Mouse (Mus musculus): ENCODE results near the gene Olfr1051. TPM values are rescaled to one million over a fixed set of nuclear protein-coding genes. Genes with fewer than 3 reads are reported as not detected.
"Not testable (repeated sequence)": the region's sequence is repeated elsewhere in the genome, so short reads cannot be mapped to it uniquely, and the experiment has no call there.

Gene Olfr1051
- polyA plus RNA-seq (2016; fragmentation: Nextera tagmentation; extraction: Ambion mirVana), result not detected in 2 replicates

DNA sequence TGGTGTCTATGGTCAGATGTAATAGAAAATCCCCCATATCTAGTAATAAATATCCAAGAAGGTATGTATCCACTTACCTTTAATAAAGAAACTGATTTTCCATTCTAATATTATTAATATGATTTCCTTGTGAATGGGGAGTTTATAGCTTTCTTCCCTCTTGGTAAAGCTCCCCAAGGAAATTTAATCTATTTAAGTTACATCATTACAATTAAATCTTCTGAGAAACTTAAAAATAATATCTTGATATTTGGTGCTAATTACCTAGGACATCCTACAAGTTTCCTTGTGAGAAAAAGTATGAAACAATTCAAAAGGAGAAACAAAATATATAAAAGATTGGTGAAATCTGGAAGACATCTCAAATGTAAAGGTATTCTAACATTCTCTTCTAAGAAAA, at the start of gene Olfr1051:
Gene Olfr1051, minus strand, starts transcription at position 101 of the 400 bp plus-strand sequence.
- H3K27ac ChIP-seq; H3K4me3 ChIP-seq; H3K4me1 ChIP-seq; ATAC-seq; H3K9me3 ChIP-seq (replicated peaks); H3K27me3 ChIP-seq (replicated peaks); H3K4me2 ChIP-seq; H3K9ac ChIP-seq; H3K36me3 ChIP-seq: not testable (repeated sequence)

DNA sequence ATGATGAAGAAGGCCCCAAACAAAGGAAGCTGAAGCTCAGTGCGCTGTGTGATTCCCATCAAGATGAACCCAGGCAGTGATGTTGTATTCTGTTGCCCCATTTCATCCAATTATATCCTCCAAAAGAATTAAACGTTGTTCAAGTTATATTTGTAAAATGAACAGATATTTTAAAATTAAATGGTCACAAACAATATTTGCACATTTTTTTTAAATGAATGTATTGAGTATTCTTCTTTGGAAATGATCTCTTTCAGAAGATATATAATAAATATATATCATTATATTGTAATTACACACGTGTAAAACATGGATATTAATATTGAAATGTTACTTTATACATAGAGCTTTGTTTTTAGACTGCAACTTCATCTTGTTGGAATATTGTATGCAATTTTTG, 36.3 kb upstream of the Olfr1051 start, which contains the start of gene Olfr1053:
Gene Olfr1053, minus strand, starts transcription at position 101 of the 400 bp plus-strand sequence.
- H3K9me3 ChIP-seq (replicated peaks), result no peaks in the 10 kb centered on the region
- H3K27me3 ChIP-seq (replicated peaks), result no peaks in the 10 kb centered on the region
- H3K4me1 ChIP-seq, result no peaks in the 10 kb centered on the region
- no peak within 1 kb of the TSS for H3K4me3 ChIP-seq
- H3K4me2 ChIP-seq, result no peak within 1 kb of the TSS
- no peaks in the 10 kb centered on the region for H3K36me3 ChIP-seq
- ATAC-seq, result no peak
- 42% methylated on average over 3 of the region's 3 CpGs for WGBS (ENCODE audit: insufficient replicate concordance)
- no peak within 1 kb of the TSS for H3K9ac ChIP-seq
- H3K27ac ChIP-seq, result no peak within 1 kb of the TSS

GRCm38 (mm10) chr2:86292155-86292554, 13.3 kb upstream of the Olfr1051 start, which contains the start of gene Olfr1052:
Olfr1052 (plus strand) TSS chr2:86292455.
- Histone ChIP-seq H3K9ac (no peak within 1 kb of the TSS), H3K27me3 (replicated peaks) (no peaks in the 10 kb centered on the region), H3K9me3 (replicated peaks) (no peaks in the 10 kb centered on the region), H3K4me3 (no peak within 1 kb of the TSS), H3K4me2 (no peak within 1 kb of the TSS), H3K4me1 (no peaks in the 10 kb centered on the region), H3K36me3 (no peaks in the 10 kb centered on the region), H3K27ac (no peak within 1 kb of the TSS)
- ATAC-seq, result no peak

GRCm38 (mm10) chr2:86258228-86258627, 20.7 kb downstream of the Olfr1051 start, which contains the start of gene Olfr1049:
Olfr1049 (minus strand) TSS chr2:86258328.
- H3K4me3 ChIP-seq; ATAC-seq; H3K9ac ChIP-seq; H3K9me3 ChIP-seq (replicated peaks); H3K4me1 ChIP-seq; H3K36me3 ChIP-seq; H3K4me2 ChIP-seq; H3K27me3 ChIP-seq (replicated peaks); H3K27ac ChIP-seq: not testable (repeated sequence)

- no peak within 1 kb of the TSS for H3K9ac ChIP-seq
- H3K36me3 ChIP-seq, result no peaks in the 10 kb centered on the region
- ATAC-seq, result no peak
Observed at GRCm38 (mm10) chr2:86240189-86240588, 38.7 kb downstream of the Olfr1051 start, which contains the start of gene Olfr1048. Olfr1048 (minus strand) TSS chr2:86240289.

GRCm38 (mm10) chr2:86231301-86231700, 47.6 kb downstream of the Olfr1051 start, which contains the start of gene Olfr1047:
Olfr1047 (minus strand) TSS chr2:86231401.
- H3K4me1 ChIP-seq, result no peaks in the 10 kb centered on the region
- no peak within 1 kb of the TSS for H3K4me2 ChIP-seq
- H3K9me3 ChIP-seq (replicated peaks), result no peaks in the 10 kb centered on the region
- WGBS (ENCODE audit: insufficient replicate concordance), result 69% methylated on average over 1 of the region's 1 CpGs
- H3K4me3 ChIP-seq, result no peak within 1 kb of the TSS
- no peak within 1 kb of the TSS for H3K27ac ChIP-seq
- H3K9ac ChIP-seq, result no peak within 1 kb of the TSS
- ATAC-seq, result no peak
- no peaks in the 10 kb centered on the region for H3K36me3 ChIP-seq
- no peaks in the 10 kb centered on the region for H3K27me3 ChIP-seq (replicated peaks)

More at GRCm38 (mm10) chr2:86240189-86240588, 38.7 kb downstream of the Olfr1051 start, which contains the start of gene Olfr1048:
- Histone ChIP-seq H3K4me3 (no peak within 1 kb of the TSS), H3K27ac (no peak within 1 kb of the TSS), H3K9me3 (replicated peaks) (no peaks in the 10 kb centered on the region), H3K4me1 (no peaks in the 10 kb centered on the region), H3K27me3 (replicated peaks) (no peaks in the 10 kb centered on the region), H3K4me2 (no peak within 1 kb of the TSS)

Other genes starting within 250 kb of the Olfr1051 start
- not detected in 2 replicates for gene Olfr1034, start 233.2 kb downstream of the Olfr1051 start, polyA plus RNA-seq (2016; fragmentation: Nextera tagmentation; extraction: Ambion mirVana)
- not detected in 2 replicates for gene Olfr1036, start 205.1 kb downstream of the Olfr1051 start, polyA plus RNA-seq (2016; fragmentation: Nextera tagmentation; extraction: Ambion mirVana)
- gene Olfr1037, start 191.7 kb downstream of the Olfr1051 start, polyA plus RNA-seq (2016; fragmentation: Nextera tagmentation; extraction: Ambion mirVana), result not detected in 2 replicates
- not detected in 2 replicates for gene Olfr1039, start 143.2 kb downstream of the Olfr1051 start, polyA plus RNA-seq (2016; fragmentation: Nextera tagmentation; extraction: Ambion mirVana)
- not detected in 2 replicates for gene Olfr1040, start 132.4 kb downstream of the Olfr1051 start, polyA plus RNA-seq (2016; fragmentation: Nextera tagmentation; extraction: Ambion mirVana)
- not detected in 2 replicates for gene Olfr1042, start 117.2 kb downstream of the Olfr1051 start, polyA plus RNA-seq (2016; fragmentation: Nextera tagmentation; extraction: Ambion mirVana)
- gene Olfr1043, start 111.6 kb downstream of the Olfr1051 start, polyA plus RNA-seq (2016; fragmentation: Nextera tagmentation; extraction: Ambion mirVana), result not detected in 2 replicates
- not detected in 2 replicates for gene Olfr1044, start 101.3 kb downstream of the Olfr1051 start, polyA plus RNA-seq (2016; fragmentation: Nextera tagmentation; extraction: Ambion mirVana)
- gene Olfr52, start 93.4 kb downstream of the Olfr1051 start, polyA plus RNA-seq (2016; fragmentation: Nextera tagmentation; extraction: Ambion mirVana), result not detected in 2 replicates
- not detected in 2 replicates for gene Olfr1045, start 76.1 kb downstream of the Olfr1051 start, polyA plus RNA-seq (2016; fragmentation: Nextera tagmentation; extraction: Ambion mirVana)
- not detected in 2 replicates for gene Olfr1046, start 59.8 kb downstream of the Olfr1051 start, polyA plus RNA-seq (2016; fragmentation: Nextera tagmentation; extraction: Ambion mirVana)
- gene Olfr1047, start 47.7 kb downstream of the Olfr1051 start, polyA plus RNA-seq (2016; fragmentation: Nextera tagmentation; extraction: Ambion mirVana), result not detected in 2 replicates
- gene Olfr1048, start 38.8 kb downstream of the Olfr1051 start, polyA plus RNA-seq (2016; fragmentation: Nextera tagmentation; extraction: Ambion mirVana), result not detected in 2 replicates
- gene Olfr1049, start 20.8 kb downstream of the Olfr1051 start, polyA plus RNA-seq (2016; fragmentation: Nextera tagmentation; extraction: Ambion mirVana), result not detected in 2 replicates
- gene Olfr1052, start 13.4 kb upstream of the Olfr1051 start, polyA plus RNA-seq (2016; fragmentation: Nextera tagmentation; extraction: Ambion mirVana), result not detected in 2 replicates
- gene Olfr1053, start 36.2 kb upstream of the Olfr1051 start, polyA plus RNA-seq (2016; fragmentation: Nextera tagmentation; extraction: Ambion mirVana), result not detected in 2 replicates
- gene Olfr1054, start 56.3 kb upstream of the Olfr1051 start, polyA plus RNA-seq (2016; fragmentation: Nextera tagmentation; extraction: Ambion mirVana), result not detected in 2 replicates
- gene Olfr1055, start 71.2 kb upstream of the Olfr1051 start, polyA plus RNA-seq (2016; fragmentation: Nextera tagmentation; extraction: Ambion mirVana), result not detected in 2 replicates
- not detected in 2 replicates for gene Olfr1056, start 83.4 kb upstream of the Olfr1051 start, polyA plus RNA-seq (2016; fragmentation: Nextera tagmentation; extraction: Ambion mirVana)
- not detected in 2 replicates for gene Olfr1057, start 99.3 kb upstream of the Olfr1051 start, polyA plus RNA-seq (2016; fragmentation: Nextera tagmentation; extraction: Ambion mirVana)
- not detected in 2 replicates for gene Olfr1058, start 109.5 kb upstream of the Olfr1051 start, polyA plus RNA-seq (2016; fragmentation: Nextera tagmentation; extraction: Ambion mirVana)
- gene Olfr1061, start 135.0 kb upstream of the Olfr1051 start, polyA plus RNA-seq (2016; fragmentation: Nextera tagmentation; extraction: Ambion mirVana), result not detected in 2 replicates
- not detected in 2 replicates for gene Olfr1062, start 147.7 kb upstream of the Olfr1051 start, polyA plus RNA-seq (2016; fragmentation: Nextera tagmentation; extraction: Ambion mirVana)
- gene Olfr1065, start 171.5 kb upstream of the Olfr1051 start, polyA plus RNA-seq (2016; fragmentation: Nextera tagmentation; extraction: Ambion mirVana), result not detected in 2 replicates
- not detected in 2 replicates for gene Olfr1066, start 177.2 kb upstream of the Olfr1051 start, polyA plus RNA-seq (2016; fragmentation: Nextera tagmentation; extraction: Ambion mirVana)
- not detected in 2 replicates for gene Olfr228, start 208.3 kb upstream of the Olfr1051 start, polyA plus RNA-seq (2016; fragmentation: Nextera tagmentation; extraction: Ambion mirVana)
- gene Olfr1076, start 229.4 kb upstream of the Olfr1051 start, polyA plus RNA-seq (2016; fragmentation: Nextera tagmentation; extraction: Ambion mirVana), result not detected in 2 replicates